Mouse (Mus musculus): Measurements from ENCODE around the gene Col6a6. TPM values are rescaled to one million over a fixed set of nuclear protein-coding genes. Genes with fewer than 3 reads are reported as not detected.

Gene Col6a6
- polyA plus RNA-seq, 1 experiment from 2014 or later, result 0.09 TPM

- no peaks in the 10 kb centered on the region; the same call in 1 of the 2 replicates for H3K4me1 ChIP-seq (replicated peaks)
- no peak overlapping the region for H3K4me2 ChIP-seq (replicated peaks)
- H3K27me3 ChIP-seq, result no peaks in the 10 kb centered on the region
- no peak overlapping the region for H3K27ac ChIP-seq
- no peak overlapping the region for H3K4me3 ChIP-seq (replicated peaks)
- no peaks in the 10 kb centered on the region for H3K36me3 ChIP-seq
- H3K9me3 ChIP-seq, result no peaks in the 10 kb centered on the region
- WGBS, result 83% methylated on average over 4 of the region's 4 CpGs
- no peak overlapping the region for H3K9ac ChIP-seq (replicated peaks)
- ATAC-seq, result no peak
These were observed 107.5 kb downstream of the Col6a6 start for GRCm38 (mm10) chr9:105720430-105720829.

- H3K27me3 ChIP-seq, result no peaks in the 10 kb centered on the region
- H3K4me3 ChIP-seq (replicated peaks), result no peak overlapping the region
- WGBS, result 40% methylated on average over 5 of the region's 5 CpGs
- H3K27ac ChIP-seq, result no peak overlapping the region
- no peak for ATAC-seq
- no peaks in the 10 kb centered on the region for H3K9me3 ChIP-seq
- no peaks in the 10 kb centered on the region for H3K36me3 ChIP-seq
- no peak overlapping the region for H3K4me2 ChIP-seq (replicated peaks)
- no peaks in the 10 kb centered on the region; the same call in 1 of the 2 replicates for H3K4me1 ChIP-seq (replicated peaks)
- H3K9ac ChIP-seq (replicated peaks), result no peak overlapping the region
These were observed 108.0 kb downstream of the Col6a6 start for GRCm38 (mm10) chr9:105719851-105720395.

GRCm38 (mm10) chr9:105719367-105719766 lies 108.6 kb downstream of the Col6a6 start:
- ATAC-seq, result no peak
- no peaks in the 10 kb centered on the region for H3K36me3 ChIP-seq
- no peak overlapping the region for H3K9ac ChIP-seq (replicated peaks)
- H3K4me1 ChIP-seq (replicated peaks), result no peaks in the 10 kb centered on the region; the same call in 1 of the 2 replicates
- no peak overlapping the region for H3K4me2 ChIP-seq (replicated peaks)
- WGBS, result 81% methylated on average over 7 of the region's 7 CpGs
- no peak overlapping the region for H3K4me3 ChIP-seq (replicated peaks)
- H3K27ac ChIP-seq, result no peak overlapping the region
- H3K27me3 ChIP-seq, result no peaks in the 10 kb centered on the region
- H3K9me3 ChIP-seq, result no peaks in the 10 kb centered on the region

- Histone ChIP-seq H3K27ac (no peak overlapping the region), H3K27me3 (no peaks in the 10 kb centered on the region)
- ATAC-seq, result no peak
These were observed 115.9 kb downstream of the Col6a6 start for GRCm38 (mm10) chr9:105712049-105712448.

GRCm38 (mm10) chr9:105705011-105705410 lies 122.9 kb downstream of the Col6a6 start:
- Histone ChIP-seq H3K4me1 (replicated peaks) (no peaks in the 10 kb centered on the region), H3K27ac (no peak overlapping the region), H3K4me3 (replicated peaks) (no peak overlapping the region), H3K9ac (replicated peaks) (no peak overlapping the region), H3K9me3 (0 out of 2 replicates have a peak, but pooled peaks cover 3% of the 10 kb centered on the region), H3K4me2 (replicated peaks) (no peak overlapping the region), H3K27me3 (no peaks in the 10 kb centered on the region), H3K36me3 (no peaks in the 10 kb centered on the region)
- WGBS, result 94% methylated on average over 1 of the region's 1 CpGs
- ATAC-seq, result no peak

More at GRCm38 (mm10) chr9:105712049-105712448, 115.9 kb downstream of the Col6a6 start:
- WGBS, result 92% methylated on average over 3 of the region's 3 CpGs
- Histone ChIP-seq H3K36me3 (no peaks in the 10 kb centered on the region), H3K9me3 (no peaks in the 10 kb centered on the region), H3K4me2 (replicated peaks) (no peak overlapping the region), H3K4me1 (replicated peaks) (no peaks in the 10 kb centered on the region), H3K4me3 (replicated peaks) (no peak overlapping the region), H3K9ac (replicated peaks) (no peak overlapping the region)

- WGBS, result 84% methylated on average over 16 of the region's 16 CpGs
- ATAC-seq, result no peak
- Histone ChIP-seq H3K27ac (no peak overlapping the region), H3K4me3 (replicated peaks) (no peak overlapping the region), H3K4me2 (replicated peaks) (no peak overlapping the region), H3K9ac (replicated peaks) (no peak overlapping the region), H3K27me3 (no peaks in the 10 kb centered on the region), H3K36me3 (no peaks in the 10 kb centered on the region), H3K9me3 (0 out of 2 replicates have a peak, but pooled peaks cover 3% of the 10 kb centered on the region), H3K4me1 (replicated peaks) (no peaks in the 10 kb centered on the region)
These were observed 123.6 kb downstream of the Col6a6 start for GRCm38 (mm10) chr9:105704226-105704932.

GRCm38 (mm10) chr9:105701966-105702365 lies 126.0 kb downstream of the Col6a6 start:
- 84% methylated on average over 9 of the region's 9 CpGs for WGBS
- Histone ChIP-seq H3K4me1 (replicated peaks) (no peaks in the 10 kb centered on the region), H3K9ac (replicated peaks) (no peak overlapping the region), H3K27me3 (no peaks in the 10 kb centered on the region), H3K4me2 (replicated peaks) (no peak overlapping the region), H3K27ac (no peak overlapping the region), H3K9me3 (0 out of 2 replicates have a peak, but pooled peaks cover 3% of the 10 kb centered on the region), H3K4me3 (replicated peaks) (no peak overlapping the region), H3K36me3 (no peaks in the 10 kb centered on the region)
- ATAC-seq, result no peak

GRCm38 (mm10) chr9:105700702-105701101 lies 127.3 kb downstream of the Col6a6 start:
- Histone ChIP-seq H3K27me3 (no peaks in the 10 kb centered on the region), H3K4me2 (replicated peaks) (no peak overlapping the region), H3K4me1 (replicated peaks) (no peaks in the 10 kb centered on the region), H3K9me3 (0 out of 2 replicates have a peak, but pooled peaks cover 3% of the 10 kb centered on the region), H3K36me3 (no peaks in the 10 kb centered on the region), H3K27ac (no peak overlapping the region), H3K9ac (replicated peaks) (no peak overlapping the region), H3K4me3 (replicated peaks) (no peak overlapping the region)
- no peak for ATAC-seq
- 80% methylated on average over 6 of the region's 6 CpGs for WGBS

- H3K4me3 ChIP-seq (replicated peaks), result no peak overlapping the region
- no peak for ATAC-seq
- H3K9ac ChIP-seq (replicated peaks), result no peak overlapping the region
These were observed 130.1 kb downstream of the Col6a6 start for GRCm38 (mm10) chr9:105697764-105698396.

GRCm38 (mm10) chr9:105696818-105697564 lies 131.0 kb downstream of the Col6a6 start:
- Histone ChIP-seq H3K9ac (replicated peaks) (no peak overlapping the region), H3K27me3 (no peaks in the 10 kb centered on the region), H3K27ac (no peak overlapping the region), H3K9me3 (no peaks in the 10 kb centered on the region), H3K36me3 (no peaks in the 10 kb centered on the region), H3K4me1 (replicated peaks) (no peaks in the 10 kb centered on the region), H3K4me3 (replicated peaks) (no peak overlapping the region), H3K4me2 (replicated peaks) (no peak overlapping the region)
- ATAC-seq, result no peak
- 92% methylated on average over 7 of the region's 7 CpGs for WGBS

More at GRCm38 (mm10) chr9:105697764-105698396, 130.1 kb downstream of the Col6a6 start:
- Histone ChIP-seq H3K4me2 (replicated peaks) (no peak overlapping the region), H3K4me1 (replicated peaks) (no peaks in the 10 kb centered on the region), H3K9me3 (no peaks in the 10 kb centered on the region), H3K27me3 (no peaks in the 10 kb centered on the region), H3K36me3 (no peaks in the 10 kb centered on the region), H3K27ac (no peak overlapping the region)
- WGBS, result 83% methylated on average over 9 of the region's 9 CpGs

GRCm38 (mm10) chr9:105693854-105694253 lies 134.1 kb downstream of the Col6a6 start:
- ATAC-seq, result peak; percentile 62
- no peak overlapping the region for H3K4me3 ChIP-seq (replicated peaks)
- H3K9ac ChIP-seq (replicated peaks), result no peak overlapping the region
- H3K27ac ChIP-seq, result no peak overlapping the region
- H3K9me3 ChIP-seq, result no peaks in the 10 kb centered on the region
- 0 out of 2 replicates have a peak, but pooled peaks cover 5% of the 10 kb centered on the region for H3K36me3 ChIP-seq
- H3K4me2 ChIP-seq (replicated peaks), result no peak overlapping the region
- peaks cover 5% of the 10 kb centered on the region; the same call in 1 of the 2 replicates for H3K4me1 ChIP-seq (replicated peaks)
- H3K27me3 ChIP-seq, result no peaks in the 10 kb centered on the region
- 8% methylated on average over 5 of the region's 5 CpGs for WGBS
